16 mouse cellular contexts compared by ENCODE assay signal in the genomic region with DNA sequence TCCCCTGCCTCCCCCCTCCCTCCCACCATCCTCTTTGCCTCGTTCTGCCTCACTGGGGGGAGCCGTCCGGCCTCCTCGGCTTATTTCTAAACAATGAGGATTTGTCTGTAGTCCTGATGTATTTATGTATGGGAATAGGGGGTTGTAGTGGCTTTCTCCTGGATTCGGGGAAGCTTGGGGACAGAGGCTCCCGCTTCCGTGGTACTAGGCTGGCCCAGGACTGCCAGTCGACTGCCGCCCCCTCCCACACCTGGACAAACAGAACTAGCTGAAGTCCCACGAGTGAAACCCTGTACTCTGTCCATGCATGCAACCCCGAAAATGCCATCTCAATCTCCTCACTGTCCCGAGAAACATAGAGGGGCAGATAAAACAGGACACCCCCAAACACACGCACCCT. TPM values are rescaled to one million over a fixed set of nuclear protein-coding genes. Genes with fewer than 3 reads are reported as not detected.
DNase-seq lines count a peak whose midpoint lies in the region; ATAC-seq and TF ChIP-seq lines count a peak whose summit lies in the region.
"Had no signal": no experiment of that assay in that cellular context is flagged by ENCODE, and none has a peak within 500 bp of the region (broad histone marks: within the 10 kb centered on the region; RNA-seq: fewer than 3 reads in every experiment).

No protein-coding gene starts in this region.

- no peak overlapping the region for H3ac ChIP-seq in myocyte (ENCODE audit: control insufficient read depth, insufficient read length)

- H3K9ac ChIP-seq in hindbrain, embryonic 12.5 days, result no peak overlapping the region
- H3K9ac ChIP-seq in hindbrain, embryonic 14.5 days, result no peak overlapping the region
- no peak overlapping the region for H3K9ac ChIP-seq in embryonic facial prominence, embryonic 15.5 days
- H3K9ac ChIP-seq: kidney, embryonic 15.5 days; liver, embryonic 13.5 days had no signal

- H3K4me1 ChIP-seq in hindbrain, embryonic 12.5 days, result peaks cover 23% of the 10 kb centered on the region
- H3K4me1 ChIP-seq in hindbrain, embryonic 14.5 days (replicated peaks; ENCODE audit: control insufficient read depth, insufficient read depth, low read length), result no peaks in the 10 kb centered on the region
- H3K4me1 ChIP-seq in embryonic facial prominence, embryonic 15.5 days, result peaks cover 64% of the 10 kb centered on the region

- peak overlapping the region; percentile 37 for H3K4me2 ChIP-seq in hindbrain, embryonic 12.5 days (replicated peaks)
- no peak overlapping the region for H3K4me2 ChIP-seq in hindbrain, embryonic 14.5 days (replicated peaks)
- peak overlapping the region; percentile 32 for H3K4me2 ChIP-seq in embryonic facial prominence, embryonic 15.5 days (replicated peaks)
- peak overlapping the region; percentile 84 for H3K4me2 ChIP-seq in myocyte (ENCODE audit: low read depth)
- H3K4me2 ChIP-seq: kidney, embryonic 15.5 days; liver, embryonic 13.5 days had no signal

- TF ChIP-seq POLR2A in myocyte (IDR thresholded peaks at IDR 0.05; ENCODE audit: insufficient read length, low read depth), result no peak

- H3K9me3 ChIP-seq in hindbrain, embryonic 12.5 days (replicated peaks), result no peaks in the 10 kb centered on the region
- no peaks in the 10 kb centered on the region for H3K9me3 ChIP-seq in hindbrain, embryonic 14.5 days (ENCODE audit: control insufficient read depth, low read length)
- no peaks in the 10 kb centered on the region for H3K9me3 ChIP-seq in embryonic facial prominence, embryonic 15.5 days (replicated peaks)
- H3K9me3 ChIP-seq: kidney, embryonic 15.5 days; liver, embryonic 13.5 days had no signal

- no peaks in the 10 kb centered on the region for H3K36me3 ChIP-seq in hindbrain, embryonic 12.5 days
- H3K36me3 ChIP-seq in hindbrain, embryonic 14.5 days (replicated peaks; ENCODE audit: control insufficient read depth, insufficient read depth), result no peaks in the 10 kb centered on the region
- no peaks in the 10 kb centered on the region for H3K36me3 ChIP-seq in embryonic facial prominence, embryonic 15.5 days
- H3K36me3 ChIP-seq in myocyte (ENCODE audit: control insufficient read depth, insufficient read depth), result no peaks in the 10 kb centered on the region
- H3K36me3 ChIP-seq: kidney, embryonic 15.5 days; liver, embryonic 13.5 days had no signal

- H3K27ac ChIP-seq in hindbrain, embryonic 12.5 days, result peak overlapping the region; percentile 52
- no peak overlapping the region for H3K27ac ChIP-seq in hindbrain, embryonic 14.5 days
- H3K27ac ChIP-seq in embryonic facial prominence, embryonic 15.5 days (replicated peaks), result peak overlapping the region; percentile 60
- H3K27ac ChIP-seq: kidney, embryonic 15.5 days; liver, embryonic 13.5 days had no signal

- no peak for ATAC-seq in hindbrain, embryonic 12.5 days (ENCODE audit: low FRiP score)
- ATAC-seq in hindbrain, embryonic 14.5 days (ENCODE audit: low FRiP score), result no peak
- ATAC-seq in embryonic facial prominence, embryonic 15.5 days (ENCODE audit: insufficient number of reproducible peaks, low FRiP score, low TSS enrichment, low read depth), result no peak
- ATAC-seq: inflammation-experienced regulatory T-cells, adult 6 months; midbrain, embryonic 16.5 days had no signal

- peaks cover 39% of the 10 kb centered on the region for H3K79me2 ChIP-seq in myocyte (ENCODE audit: control insufficient read depth, insufficient read depth)

- no peak overlapping the region for H3K4me3 ChIP-seq in hindbrain, embryonic 12.5 days
- no peak overlapping the region for H3K4me3 ChIP-seq in hindbrain, embryonic 14.5 days (replicated peaks; ENCODE audit: low read length)
- H3K4me3 ChIP-seq in embryonic facial prominence, embryonic 15.5 days (replicated peaks), result peak overlapping the region; percentile 8; the same call in 1 of the 2 replicates
- H3K4me3 ChIP-seq in myocyte, result peak overlapping the region; percentile 85
- H3K4me3 ChIP-seq: kidney, embryonic 15.5 days; liver, embryonic 13.5 days had no signal

- 0% methylated on average over 13 of the region's 13 CpGs for WGBS in hindbrain, embryonic 12.5 days
- WGBS in hindbrain, embryonic 14.5 days, result 1% methylated on average over 13 of the region's 13 CpGs
- WGBS in embryonic facial prominence, embryonic 15.5 days, result 6% methylated on average over 13 of the region's 13 CpGs

- peaks cover 96% of the 10 kb centered on the region for H3K27me3 ChIP-seq in hindbrain, embryonic 12.5 days
- H3K27me3 ChIP-seq in hindbrain, embryonic 14.5 days (ENCODE audit: control insufficient read depth, insufficient read depth, low read length), result peaks cover 97% of the 10 kb centered on the region
- peaks cover 78% of the 10 kb centered on the region for H3K27me3 ChIP-seq in embryonic facial prominence, embryonic 15.5 days
- H3K27me3 ChIP-seq in myocyte (ENCODE audit: control insufficient read depth, insufficient read depth, insufficient read length), result no peaks in the 10 kb centered on the region

- DNase-seq in embryo, embryonic 9.5 days (ENCODE audit: extremely low spot score), result peak; percentile 43
- no peak for DNase-seq in embryo, embryonic 10.5 days (ENCODE audit: low spot score)
- no peak for DNase-seq in hindbrain, embryonic 14.5 days (ENCODE audit: low spot score)
- DNase-seq in layer of hippocampus, adult 11-12 months (ENCODE audit: low spot score), result no peak
- DNase-seq in gastrocnemius, adult 18-20 months (ENCODE audit: low spot score), result no peak
- DNase-seq: adrenal gland, adult 2 months; heart, adult 18-20 months; layer of hippocampus, postnatal 36 days; liver, embryonic 13.5 days; thymus, postnatal 4 days had no signal

TF ChIP-seq in myocyte, 11 proteins besides CTCF, POLR2A, EP300 and RAD21:
- TF ChIP-seq MAX (IDR thresholded peaks at IDR 0.05; ENCODE audit: low read depth) (no peak), REST (IDR thresholded peaks at IDR 0.05; ENCODE audit: insufficient read depth, insufficient read length) (no peak), TCF12 (IDR thresholded peaks at IDR 0.05; ENCODE audit: insufficient read depth, poor library complexity, severe bottlenecking) (no peak), MYOG (IDR thresholded peaks at IDR 0.05; ENCODE audit: control insufficient read depth in 1 of 3, insufficient read depth in 1 of 3, insufficient read length in 2 of 3, low read depth in 2 of 3) (no peak), E2F4 (IDR thresholded peaks at IDR 0.05; ENCODE audit: insufficient read depth) (no peak), USF1 (IDR thresholded peaks at IDR 0.05; ENCODE audit: low read depth) (no peak), SRF (IDR thresholded peaks at IDR 0.05; ENCODE audit: control insufficient read depth, insufficient read length, low read depth) (no peak)

RNA-seq across cellular contexts. Expression of a gene that starts 3.4 kb away (rescaled TPM):
- polyA plus RNA-seq in hindbrain, embryonic 12.5 days (2016; fragmentation: Nextera tagmentation; extraction: Ambion mirVana), result 36.0 and 36.9 TPM in 2 replicates
- polyA plus RNA-seq in hindbrain, embryonic 14.5 days (2014; fragmentation: Nextera tagmentation; extraction: Ambion mirVana), result 0.43 and 0.53 TPM in 2 replicates
- 40.0 and 48.3 TPM in 2 replicates for polyA plus RNA-seq in embryonic facial prominence, embryonic 15.5 days (2015; fragmentation: Nextera tagmentation; extraction: Ambion mirVana)
- 71.7 TPM for polyA plus RNA-seq in myocyte (2012; fragmentation: generic; extraction: Trizol)
- total RNA-seq in gastrocnemius, adult 18-20 months (2021), result 10 to 100 TPM; 68.5 to 72.6 TPM
- polyA plus RNA-seq: inflammation-experienced regulatory T-cells, adult 6 months had no signal

Comparison
In these comparisons a context has a peak if more than half of its experiments do, and no peak if none do; other contexts are left out.
1. RNA of a gene that starts 3.4 kb away (polyA plus RNA-seq): 71.7 TPM in myocyte (single experiment), 40.0 to 48.3 TPM in embryonic facial prominence, embryonic 15.5 days and 36.0 to 36.9 TPM in hindbrain, embryonic 12.5 days; 0.43 to 0.53 TPM in hindbrain, embryonic 14.5 days; every median in the first group is over 10 times any median in the second.
2. H3K4me3 ChIP-seq: peak in embryonic facial prominence, embryonic 15.5 days (single experiment) and myocyte (single experiment); none in hindbrain, embryonic 12.5 days (single experiment) and hindbrain, embryonic 14.5 days (single experiment).